Mouse (Mus musculus): ENCODE measurements around the gene Homez.

Homez gene

DNA sequence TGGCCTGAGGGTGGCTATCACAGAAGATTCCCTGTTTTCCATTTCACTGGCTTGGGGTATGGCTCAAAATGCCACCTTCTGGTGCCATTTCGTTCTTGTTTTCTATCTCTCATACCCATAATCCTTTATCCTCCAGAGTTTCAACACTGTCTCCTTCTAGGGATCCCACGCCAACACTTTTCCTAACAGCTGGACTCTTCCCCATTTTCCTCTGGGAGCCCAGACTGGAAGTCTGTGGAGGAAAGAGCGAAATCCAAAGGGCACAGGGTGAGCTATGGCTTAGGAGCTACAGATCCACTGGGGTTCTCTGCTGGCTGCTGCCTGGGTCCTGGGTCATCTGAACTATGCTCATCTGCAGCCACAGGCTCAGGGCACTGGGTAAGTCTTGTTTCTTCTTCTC is 3.4 kb upstream of the Homez start:
- in situ Hi-C loops (cut with MseI, MboI), result no loop called here

DNA sequence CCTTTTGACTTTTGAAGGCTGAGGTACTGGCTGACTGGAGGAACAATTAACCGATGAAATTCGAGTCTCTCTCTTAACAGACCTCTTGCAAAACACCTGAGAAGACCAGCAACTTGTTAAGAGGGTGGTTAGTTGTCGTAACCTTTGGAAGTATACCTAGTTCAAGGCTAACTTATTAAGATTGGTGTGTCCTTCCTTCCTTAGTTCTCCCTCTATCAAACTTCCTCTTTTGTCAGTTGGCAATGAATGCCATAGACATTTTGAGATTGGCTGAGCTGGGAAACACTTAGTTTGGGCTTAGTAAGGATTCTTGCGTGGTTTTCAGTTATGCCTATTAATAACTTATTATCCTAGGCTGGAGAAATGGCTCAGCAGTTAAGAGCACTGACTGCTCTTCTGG is 2.7 kb downstream of the Homez start:
- in situ Hi-C loops (cut with MseI, MboI), result no loop called here

DNA sequence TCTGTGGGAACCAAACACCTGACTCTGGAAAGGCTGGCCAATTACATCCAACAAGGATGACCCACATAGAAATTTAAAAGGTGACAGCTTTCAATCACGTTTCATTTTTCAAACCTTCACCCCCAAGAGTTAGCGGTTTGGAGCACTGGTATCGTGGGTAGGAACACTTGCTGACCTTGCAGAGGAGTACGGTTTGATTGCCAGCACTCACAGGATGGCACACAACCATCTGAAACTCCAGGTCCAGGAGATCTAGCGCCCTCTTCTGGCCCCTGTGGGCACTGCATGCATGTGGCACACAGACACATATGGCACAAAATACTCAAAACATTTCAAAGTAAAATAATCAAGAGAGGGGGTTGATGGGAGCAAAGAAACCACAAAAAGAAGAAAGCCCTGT is 3.8 kb downstream of the Homez start:
- in situ Hi-C loops (cut with MseI, MboI), result no loop called here

DNA sequence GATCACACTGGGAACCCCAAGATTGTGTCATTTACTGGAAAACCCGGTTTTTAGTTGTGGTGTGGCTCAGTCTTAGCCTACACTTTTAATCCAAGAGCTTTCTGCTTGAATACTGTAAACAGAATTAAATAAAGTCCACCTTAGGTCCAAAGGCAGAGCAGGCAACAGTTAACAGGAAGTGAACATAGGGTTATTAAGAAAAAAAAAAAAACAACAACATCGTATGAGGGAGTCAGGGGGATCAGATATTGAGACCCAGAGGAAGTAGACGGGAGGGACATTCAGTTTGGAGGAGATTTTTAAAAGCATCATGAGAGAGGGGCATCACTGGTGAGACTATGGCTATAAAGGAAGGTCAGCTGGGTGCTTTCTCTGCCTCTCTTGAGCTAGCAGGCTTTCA is 4.5 kb downstream of the Homez start:
- in situ Hi-C loops (cut with MseI, MboI), result no loop called here

DNA sequence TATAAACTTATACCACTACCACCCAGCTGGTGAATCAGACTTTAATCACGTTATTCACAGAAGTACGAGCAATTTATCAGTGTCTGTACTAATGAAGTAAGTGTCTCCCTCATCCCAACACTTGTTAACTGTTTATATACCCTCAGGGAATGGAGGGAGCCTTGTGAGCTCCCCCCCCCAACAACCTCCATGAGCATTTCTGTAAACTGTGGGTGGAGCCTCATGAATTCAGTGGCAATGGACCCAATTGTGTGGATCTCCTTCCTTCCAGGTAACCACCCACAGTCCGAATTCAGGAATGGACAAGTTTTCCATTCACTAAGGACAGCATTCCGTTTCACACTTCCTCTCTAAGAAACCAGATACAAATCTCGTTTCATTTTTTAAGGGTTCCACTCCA is 5.1 kb downstream of the Homez start:
- in situ Hi-C loops (cut with MseI, MboI), result no loop called here

DNA sequence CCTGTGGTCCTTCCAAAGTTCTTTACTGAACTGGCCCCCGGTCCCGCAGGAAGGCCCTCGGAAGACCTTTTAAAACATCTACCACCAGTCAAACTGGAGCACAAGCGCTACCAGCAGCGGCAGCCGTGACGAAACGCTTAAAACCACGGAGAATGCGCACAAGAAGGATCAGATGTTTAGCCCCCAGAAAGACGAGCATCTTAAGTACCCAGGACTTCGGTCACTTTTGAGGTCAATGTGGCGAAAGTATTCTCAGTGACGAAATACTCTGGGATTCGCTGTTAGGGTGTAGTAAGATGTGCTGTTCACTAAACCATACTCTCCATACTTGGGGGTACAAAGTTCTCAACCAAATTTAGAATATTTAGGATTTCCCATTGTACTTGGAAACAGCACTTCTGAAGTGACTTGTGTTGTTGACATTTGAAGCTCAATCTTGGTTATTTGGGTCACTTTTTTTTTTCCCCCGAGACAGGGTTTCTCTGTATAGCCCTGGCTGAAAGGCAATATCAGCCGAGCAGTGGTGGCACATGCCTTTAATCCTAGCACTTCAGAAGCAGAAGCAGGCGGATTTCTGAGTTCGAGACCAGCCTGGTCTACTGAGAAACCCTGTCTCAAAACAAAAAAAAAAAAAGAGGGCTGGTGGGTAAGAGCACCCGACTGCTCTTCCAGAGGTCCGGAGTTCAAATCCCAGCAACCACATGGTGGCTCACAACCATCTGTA is 6.3 kb downstream of the Homez start:
- in situ Hi-C loops (cut with MseI, MboI), result no loop called here

DNA sequence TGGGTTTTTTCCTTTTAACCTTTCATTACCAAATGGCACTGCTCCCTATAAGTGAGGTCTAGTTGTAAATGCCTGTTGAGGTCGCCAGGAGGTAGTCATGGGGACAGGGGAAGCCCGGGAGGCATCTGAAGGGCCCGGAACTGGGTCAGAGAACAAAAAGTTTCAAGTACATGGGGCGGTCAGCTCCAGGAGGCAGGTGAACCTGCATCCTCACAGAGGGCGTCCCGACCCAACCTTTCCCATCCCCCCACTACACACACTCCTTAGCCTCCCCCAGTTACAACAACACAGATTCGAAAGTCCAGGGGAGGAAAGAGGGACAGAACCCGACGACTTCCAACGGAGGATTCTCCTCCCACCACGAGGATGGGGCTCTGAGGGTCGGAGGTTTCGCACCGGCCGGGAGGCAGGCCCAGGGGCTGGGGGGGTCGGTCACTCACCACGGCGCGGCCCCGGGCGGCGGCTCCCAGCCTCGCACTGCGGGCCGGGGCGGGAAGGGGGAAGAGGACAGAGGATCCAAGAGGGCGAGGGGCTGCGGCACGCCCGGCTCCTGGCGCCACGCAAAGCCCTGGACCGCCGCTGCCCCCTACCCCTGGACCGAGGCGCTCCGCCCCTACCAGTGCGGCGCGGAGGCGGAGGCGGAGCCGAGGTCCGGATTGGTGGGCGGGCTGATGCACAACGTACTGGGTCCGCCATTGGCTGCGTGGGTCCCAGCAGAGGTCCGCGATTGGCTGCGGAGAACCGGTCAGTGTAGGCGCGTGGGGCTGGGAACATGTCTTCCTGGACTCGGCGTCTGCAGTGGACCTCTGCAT is 7.1 kb downstream of the Homez start:
- in situ Hi-C loops (cut with MseI, MboI), result no loop called here

DNA sequence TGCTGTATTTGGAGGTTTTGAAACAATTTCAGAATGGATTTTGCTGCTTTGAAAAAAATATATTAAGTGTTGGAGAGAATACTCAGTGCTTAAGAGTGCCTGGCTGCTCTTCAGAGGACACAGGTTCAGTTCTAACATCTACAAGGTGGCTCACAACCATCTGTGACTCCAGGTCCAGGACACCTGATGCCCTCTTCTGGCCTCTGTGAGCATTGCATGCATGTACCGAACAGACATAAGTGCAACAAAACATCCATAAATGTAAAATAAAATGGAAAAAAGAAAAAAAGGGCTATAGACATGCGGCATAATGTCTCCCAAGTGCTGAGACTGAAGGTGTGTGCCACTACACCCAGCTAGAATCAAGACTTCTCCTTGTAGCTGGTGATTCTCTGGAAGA is 10.2 kb downstream of the Homez start:
- in situ Hi-C loops (cut with MseI, MboI), result no loop called here

DNA sequence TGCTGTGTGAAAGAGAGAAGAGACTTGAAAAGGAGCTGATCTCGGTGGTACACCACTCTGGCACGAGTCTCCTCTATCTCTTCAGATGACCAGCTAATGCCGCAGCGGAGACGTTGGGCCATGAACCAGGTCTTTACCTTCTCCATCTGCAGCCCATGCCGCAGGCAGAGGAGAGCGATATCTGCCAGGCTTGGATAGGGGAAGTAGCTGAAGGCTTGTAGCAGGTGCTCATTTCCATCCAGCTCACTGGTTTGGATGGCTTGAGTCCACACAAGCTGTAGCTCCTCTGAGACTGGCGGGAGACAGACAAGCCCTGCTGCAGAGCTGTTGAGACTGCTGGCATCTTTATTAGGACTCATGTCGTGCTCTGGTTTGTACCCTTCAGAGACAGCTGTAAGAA is 12.9 kb downstream of the Homez start:
- in situ Hi-C loops (cut with MseI, MboI), result no loop called here

DNA sequence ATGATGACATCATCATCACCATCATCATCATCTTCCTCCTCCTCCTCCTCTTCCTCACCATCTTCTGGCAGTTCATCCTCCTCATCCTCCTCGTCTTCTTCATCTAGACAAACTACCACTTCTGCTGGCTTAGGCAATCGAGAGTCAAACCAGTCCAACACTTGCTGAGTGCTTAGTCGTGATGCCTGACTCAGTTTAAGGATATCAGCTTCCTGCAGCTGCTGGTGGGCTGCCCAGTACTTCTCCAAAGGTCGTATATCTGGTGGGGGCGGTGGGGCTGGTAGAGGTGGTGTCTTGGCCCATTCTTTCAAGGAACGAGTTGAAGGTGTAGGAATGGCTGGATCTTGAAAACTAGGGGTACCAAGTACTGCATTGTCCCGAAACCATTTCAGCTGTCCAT is 14.1 kb downstream of the Homez start:
- in situ Hi-C loops (cut with MseI, MboI), result no loop called here

DNA sequence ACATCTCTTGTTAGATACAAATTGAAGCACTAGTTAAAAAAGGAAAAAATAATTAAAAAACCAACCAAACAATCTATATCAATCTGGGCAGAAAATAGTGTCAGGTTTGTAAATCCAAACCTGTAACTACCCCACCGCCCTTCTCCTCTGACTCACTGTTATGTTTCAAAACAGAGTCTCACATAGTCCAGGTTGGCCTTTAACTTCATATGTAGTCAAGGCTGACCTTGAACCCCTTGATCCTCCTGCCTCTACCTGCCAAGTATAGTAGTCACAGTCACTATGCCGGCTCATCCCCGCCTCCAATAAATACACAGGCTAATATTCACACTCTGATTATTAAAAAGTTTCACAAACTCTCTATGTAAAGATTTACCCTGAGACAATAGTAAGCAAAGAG is 15.0 kb downstream of the Homez start:
- in situ Hi-C loops (cut with MseI, MboI), result no loop called here

DNA sequence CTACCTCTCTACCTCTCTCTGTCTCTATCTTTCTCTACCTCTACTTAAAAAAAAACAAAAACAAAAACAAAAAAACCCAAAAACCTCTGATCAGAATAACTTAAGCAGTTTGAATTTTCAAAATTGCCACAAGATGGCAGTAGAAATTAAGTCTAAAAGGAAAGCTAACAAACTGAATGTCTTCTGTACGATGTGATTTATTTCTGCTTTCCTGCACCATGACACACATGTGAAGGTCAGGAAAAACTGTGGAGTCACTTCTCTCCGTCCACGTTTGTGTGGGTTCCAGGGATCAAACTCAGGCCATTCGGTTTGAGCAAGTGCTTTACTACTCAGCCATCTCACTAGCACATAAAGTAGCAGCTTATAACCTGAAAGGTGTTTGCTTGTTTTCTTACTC is 27.3 kb downstream of the Homez start:
- in situ Hi-C loops (cut with MseI, MboI), result no loop called here

DNA sequence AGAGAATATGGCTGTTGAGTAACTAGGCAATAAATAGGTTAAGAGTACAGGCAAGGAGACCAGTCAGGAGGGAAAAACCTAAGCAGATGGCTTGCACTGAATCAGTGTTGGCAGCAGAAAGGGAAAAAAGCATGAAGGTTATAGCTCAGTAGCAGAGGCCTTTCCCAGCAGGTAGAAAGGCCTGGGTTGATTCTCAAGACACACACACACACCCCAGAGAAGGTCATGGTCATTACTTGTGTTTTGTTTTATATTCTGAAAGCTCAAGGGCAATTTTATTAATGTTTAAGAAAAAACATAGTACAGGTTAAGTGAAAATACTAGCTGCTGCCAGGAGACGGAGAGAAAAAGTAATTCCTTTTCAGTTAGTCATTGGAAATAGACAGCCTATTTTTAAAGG is 47.0 kb downstream of the Homez start:
- in situ Hi-C loops (cut with MseI, MboI), result no loop called here

DNA sequence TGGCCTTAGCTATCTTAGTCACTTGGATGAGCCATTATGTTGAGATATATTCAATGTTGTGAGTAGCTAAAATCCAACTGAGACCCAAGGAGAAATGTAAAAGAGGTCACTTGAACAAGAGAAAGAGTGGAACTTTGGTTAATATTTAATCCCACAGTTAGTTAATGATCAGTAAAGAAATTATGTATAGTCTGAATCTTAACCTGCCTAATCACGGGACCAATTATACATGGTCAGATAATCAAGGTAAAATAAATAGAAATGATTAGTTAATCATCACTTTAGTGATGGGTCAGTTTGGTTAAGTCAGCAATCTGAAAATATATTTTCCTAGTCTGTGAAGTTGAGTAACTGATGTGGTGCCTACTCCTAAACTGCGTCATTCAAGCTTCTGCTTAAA is 48.5 kb downstream of the Homez start:
- in situ Hi-C loops (cut with MseI, MboI), result no loop called here

DNA sequence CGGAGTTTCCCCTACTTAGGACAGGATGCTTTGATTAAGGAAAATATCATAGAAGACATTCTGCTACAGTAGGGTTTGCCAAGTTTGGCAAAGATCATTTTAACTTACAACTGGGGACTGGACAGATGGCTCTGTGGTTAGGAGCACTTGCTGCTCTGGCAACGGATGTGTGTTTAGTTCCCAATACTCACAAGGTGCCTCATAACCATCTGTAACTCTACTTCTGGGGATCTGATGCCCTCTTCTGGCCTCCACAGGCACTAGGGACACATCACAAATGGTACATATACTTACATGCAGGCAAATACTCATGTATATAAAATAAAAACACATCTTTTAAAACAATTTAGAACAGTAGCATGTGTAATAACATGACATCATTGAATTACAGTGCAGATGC is 53.0 kb downstream of the Homez start:
- in situ Hi-C loops (cut with MseI, MboI), result no loop called here

DNA sequence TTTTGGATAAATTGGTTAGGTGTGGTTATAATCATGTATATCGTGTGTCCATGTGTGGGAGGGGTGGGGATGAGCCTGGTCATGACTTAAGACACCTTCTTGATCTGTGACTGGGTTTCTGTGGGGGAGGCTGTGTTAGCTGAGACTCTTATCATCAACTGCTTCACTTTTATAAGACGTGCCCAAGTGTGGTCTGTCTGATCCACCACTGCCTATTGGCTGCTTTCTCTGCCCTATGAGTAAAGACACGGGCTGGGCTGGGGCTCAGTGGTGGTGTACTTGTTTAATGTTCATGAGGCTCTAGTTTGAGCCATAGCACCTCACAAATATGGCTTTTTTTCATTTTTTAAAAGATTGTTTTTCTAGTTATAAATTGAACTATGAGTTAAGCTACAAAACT is 55.0 kb downstream of the Homez start:
- in situ Hi-C loops (cut with MseI, MboI), result no loop called here

DNA sequence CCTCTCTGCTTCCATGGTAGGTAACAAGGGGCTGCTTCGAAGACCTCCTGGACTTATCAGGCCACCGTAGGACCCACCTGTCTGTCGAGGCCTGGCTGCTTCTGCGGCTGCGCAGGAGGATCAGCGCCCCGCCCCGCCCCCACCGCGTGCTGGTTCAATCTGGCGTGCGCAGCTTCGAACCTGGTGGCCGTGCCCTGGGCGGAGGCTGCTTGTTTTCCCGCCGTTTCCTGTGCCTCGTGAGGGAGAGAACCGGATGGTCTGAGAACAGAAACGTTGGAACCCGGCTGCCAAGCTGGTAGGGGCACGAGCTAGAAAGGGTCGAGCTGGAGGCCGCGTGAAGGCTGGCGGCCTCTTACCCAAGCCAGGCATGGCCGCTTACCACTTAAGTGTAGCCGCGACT is 56.8 kb downstream of the Homez start, which contains the start of gene Rnf212b:
Gene Rnf212b, plus strand, starts transcription at position 151 of the 400 bp plus-strand sequence.
- in situ Hi-C loops (cut with MseI, MboI), result no loop called here

DNA sequence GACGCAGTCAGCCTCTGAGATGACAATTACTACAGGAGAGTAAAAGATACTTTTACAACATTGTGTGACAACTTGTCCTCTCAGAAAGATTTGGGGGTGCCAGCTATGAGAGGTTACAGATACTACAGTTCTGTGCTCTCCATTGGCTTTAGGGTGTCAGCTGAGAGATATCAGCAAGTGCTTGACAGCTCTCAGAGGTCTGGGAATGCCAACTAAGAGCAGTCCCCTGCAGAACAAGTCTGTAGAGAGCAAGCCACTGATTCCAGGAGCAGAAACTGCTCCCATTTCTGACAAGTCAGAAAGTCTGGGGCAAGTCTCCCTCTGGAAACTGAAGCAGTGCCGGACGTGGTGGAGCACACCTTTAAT is 61.1 kb downstream of the Homez start:
- in situ Hi-C loops (cut with MseI, MboI), result no loop called here

DNA sequence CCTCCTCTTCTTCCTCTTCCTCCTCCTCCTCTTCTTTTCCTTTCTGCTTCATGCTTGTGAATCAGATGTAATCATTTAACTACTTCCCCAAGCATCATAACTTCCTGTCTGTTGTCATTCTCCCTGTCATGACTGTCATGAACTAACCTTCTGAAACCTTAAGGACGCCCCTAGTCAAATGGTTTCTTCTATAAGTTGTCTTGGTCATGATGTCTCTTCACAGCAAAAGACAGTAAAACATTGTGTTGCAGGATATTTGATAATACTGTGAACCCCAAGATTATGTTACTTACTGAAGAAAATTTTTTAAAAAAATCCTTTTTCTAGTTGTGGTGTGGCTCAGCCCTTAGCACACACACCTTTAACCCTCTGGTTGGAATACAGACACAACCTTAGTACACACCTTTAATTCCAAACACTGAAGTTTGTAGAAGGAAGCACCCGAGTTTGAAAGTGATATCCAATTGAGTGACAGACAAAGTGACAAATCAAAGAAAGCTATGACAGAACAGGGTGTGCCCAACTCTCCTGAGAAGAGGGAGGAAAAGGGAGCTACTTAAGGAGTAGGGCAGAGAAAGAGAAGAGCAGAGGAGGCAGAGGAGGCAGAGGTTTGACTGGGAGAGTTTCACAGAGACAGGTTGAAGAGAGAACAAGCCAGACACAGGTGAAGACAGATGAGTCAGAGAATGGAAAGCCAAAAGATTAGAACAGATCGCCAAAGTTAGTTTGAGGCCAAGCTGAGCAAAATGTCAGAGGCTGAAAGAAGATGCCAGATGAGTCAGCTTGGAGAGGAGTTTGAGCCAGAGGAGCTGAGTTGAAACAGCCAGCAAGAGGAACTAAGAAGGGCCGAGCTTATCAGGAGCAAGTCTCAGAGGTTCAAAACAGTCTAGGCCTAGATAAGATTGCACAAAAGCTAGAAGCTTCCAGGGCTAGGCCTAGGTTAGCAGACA is 61.8 kb downstream of the Homez start:
- in situ Hi-C loops (cut with MseI, MboI), result no loop called here

DNA sequence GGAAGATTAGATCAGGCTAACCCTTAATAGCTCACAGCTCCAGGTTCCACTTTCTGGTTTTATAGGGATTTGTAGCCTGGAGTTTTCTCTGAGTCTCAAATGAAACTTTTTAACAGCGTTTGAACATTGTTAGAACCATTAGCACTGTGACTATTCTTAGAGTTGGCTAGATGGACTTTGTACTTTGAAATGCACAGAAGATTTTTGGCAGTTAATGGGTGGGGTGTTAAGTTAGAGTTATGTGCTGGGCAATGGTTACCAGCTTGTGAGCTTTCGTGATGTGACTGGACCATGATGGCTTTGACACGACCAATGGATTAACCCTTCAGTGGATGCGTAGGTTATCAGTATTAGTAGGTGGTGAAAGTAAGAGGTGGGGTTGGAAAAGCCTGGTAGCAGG is 64.6 kb downstream of the Homez start:
- in situ Hi-C loops (cut with MseI, MboI), result no loop called here
